ENCODE assay signal across 21 mouse cellular contexts in genomic region chr16:90642671-90643070, GRCm38 (mm10).
DNase-seq lines count a peak whose midpoint lies in the region; ATAC-seq lines count a peak whose summit lies in the region.
"Had no signal": no experiment of that assay in that cellular context is flagged by ENCODE, and none has a peak within 500 bp of the region (broad histone marks: within the 10 kb centered on the region; RNA-seq: fewer than 3 reads in every experiment).

No protein-coding gene starts in this region.

- H3K4me1 ChIP-seq in forebrain, embryonic 11.5 days (replicated peaks; ENCODE audit: control insufficient read depth, insufficient read depth, low read length), result no peaks in the 10 kb centered on the region
- H3K4me1 ChIP-seq in forebrain, embryonic 13.5 days, result no peaks in the 10 kb centered on the region
- H3K4me1 ChIP-seq in heart, embryonic 10.5 days, result peaks cover 4% of the 10 kb centered on the region; the same call in 1 of the 2 replicates
- no peaks in the 10 kb centered on the region for H3K4me1 ChIP-seq in embryonic facial prominence, embryonic 10.5 days
- H3K4me1 ChIP-seq: embryonic facial prominence, embryonic 12.5 days; forebrain, embryonic 12.5 days had no signal

- peak; percentile 39 for DNase-seq in forebrain, embryonic 11.5 days (ENCODE audit: low spot score)
- DNase-seq in heart, embryonic 10.5 days (ENCODE audit: low spot score), result peak; percentile 54
- DNase-seq in heart, postnatal 4 days, result no peak
- DNase-seq in ZHBTc4 (ENCODE audit: low read depth, low spot score), result peak; percentile 34
- peak; percentile 6 for DNase-seq in embryonic facial prominence, embryonic 10.5 days (ENCODE audit: low spot score)
- DNase-seq in adrenal gland, postnatal 36 days, result no peak
- DNase-seq: adrenal gland, adult 8-10 months; adrenal gland, postnatal 14 days; cerebellum, adult 11 months; cerebellum, adult 18-20 months; cerebellum, adult 8-10 months; cerebellum, adult 9-11 months; cerebellum, postnatal 14 days; cerebellum, postnatal 36 days; embryo, embryonic 11 days; forebrain, postnatal 0 days had no signal

- ATAC-seq in forebrain, embryonic 11.5 days (replicated peaks; ENCODE audit: low FRiP score), result no peak
- no peak for ATAC-seq in forebrain, embryonic 13.5 days
- ATAC-seq: activated CD4-positive, CD25-positive, alpha-beta regulatory T cell, adult 4 months; forebrain, embryonic 15.5 days; forebrain, postnatal 0 days had no signal

- WGBS in forebrain, embryonic 11.5 days, result 87% methylated on average over 6 of the region's 6 CpGs
- 84% methylated on average over 6 of the region's 6 CpGs for WGBS in forebrain, embryonic 13.5 days
- 88% methylated on average over 6 of the region's 6 CpGs for WGBS in heart, embryonic 10.5 days
- WGBS in embryonic facial prominence, embryonic 10.5 days, result 89% methylated on average over 6 of the region's 6 CpGs

- H3K9ac ChIP-seq in forebrain, embryonic 11.5 days (ENCODE audit: low read length), result no peak overlapping the region
- H3K9ac ChIP-seq in forebrain, embryonic 13.5 days, result no peak overlapping the region
- H3K9ac ChIP-seq: embryonic facial prominence, embryonic 12.5 days; forebrain, embryonic 12.5 days; forebrain, embryonic 15.5 days; forebrain, postnatal 0 days had no signal

- no peaks in the 10 kb centered on the region for H3K36me3 ChIP-seq in forebrain, embryonic 11.5 days (ENCODE audit: control insufficient read depth, insufficient read depth, low read length)
- H3K36me3 ChIP-seq in forebrain, embryonic 13.5 days (ENCODE audit: poor library complexity, severe bottlenecking), result no peaks in the 10 kb centered on the region
- H3K36me3 ChIP-seq in heart, embryonic 10.5 days, result no peaks in the 10 kb centered on the region
- no peaks in the 10 kb centered on the region for H3K36me3 ChIP-seq in embryonic facial prominence, embryonic 10.5 days (replicated peaks)
- H3K36me3 ChIP-seq: embryonic facial prominence, embryonic 12.5 days; forebrain, embryonic 12.5 days; forebrain, embryonic 15.5 days had no signal

- H3K27ac ChIP-seq in forebrain, embryonic 11.5 days (ENCODE audit: low read depth, low read length), result no peak overlapping the region
- H3K27ac ChIP-seq in forebrain, embryonic 13.5 days, result no peak overlapping the region
- H3K27ac ChIP-seq in heart, embryonic 10.5 days, result no peak overlapping the region
- H3K27ac ChIP-seq in embryonic facial prominence, embryonic 10.5 days (replicated peaks), result no peak overlapping the region
- H3K27ac ChIP-seq: embryonic facial prominence, embryonic 12.5 days; forebrain, embryonic 12.5 days; forebrain, embryonic 15.5 days had no signal

- no peaks in the 10 kb centered on the region for H3K9me3 ChIP-seq in forebrain, embryonic 11.5 days (ENCODE audit: control insufficient read depth, low read length)
- H3K9me3 ChIP-seq in forebrain, embryonic 13.5 days (replicated peaks), result no peaks in the 10 kb centered on the region
- no peaks in the 10 kb centered on the region for H3K9me3 ChIP-seq in heart, embryonic 10.5 days
- no peaks in the 10 kb centered on the region for H3K9me3 ChIP-seq in embryonic facial prominence, embryonic 10.5 days
- H3K9me3 ChIP-seq: embryonic facial prominence, embryonic 12.5 days; forebrain, embryonic 12.5 days; forebrain, embryonic 15.5 days had no signal

- no peak overlapping the region for H3K4me3 ChIP-seq in forebrain, embryonic 11.5 days (ENCODE audit: low read depth, low read length)
- no peak overlapping the region for H3K4me3 ChIP-seq in forebrain, embryonic 13.5 days
- no peak overlapping the region for H3K4me3 ChIP-seq in heart, embryonic 10.5 days
- no peak overlapping the region for H3K4me3 ChIP-seq in embryonic facial prominence, embryonic 10.5 days
- H3K4me3 ChIP-seq: embryonic facial prominence, embryonic 12.5 days; forebrain, embryonic 12.5 days; forebrain, embryonic 15.5 days had no signal

- H3K27me3 ChIP-seq in forebrain, embryonic 11.5 days (ENCODE audit: control insufficient read depth, insufficient read depth, low read length), result no peaks in the 10 kb centered on the region
- no peaks in the 10 kb centered on the region for H3K27me3 ChIP-seq in forebrain, embryonic 13.5 days
- no peaks in the 10 kb centered on the region for H3K27me3 ChIP-seq in heart, embryonic 10.5 days (ENCODE audit: insufficient read depth, poor library complexity, severe bottlenecking)
- H3K27me3 ChIP-seq in embryonic facial prominence, embryonic 10.5 days (replicated peaks; ENCODE audit: low read depth, poor library complexity, severe bottlenecking), result 0 out of 2 replicates have a peak, but pooled peaks cover 5% of the 10 kb centered on the region
- H3K27me3 ChIP-seq: embryonic facial prominence, embryonic 12.5 days; forebrain, embryonic 12.5 days; forebrain, embryonic 15.5 days had no signal

- no peak overlapping the region for H3K4me2 ChIP-seq in forebrain, embryonic 11.5 days (ENCODE audit: low read depth, low read length, severe bottlenecking)
- H3K4me2 ChIP-seq in forebrain, embryonic 13.5 days, result no peak overlapping the region
- H3K4me2 ChIP-seq: embryonic facial prominence, embryonic 12.5 days; forebrain, embryonic 12.5 days; forebrain, embryonic 15.5 days had no signal

Comparison
In these comparisons a context has a peak if more than half of its experiments do, and no peak if none do; other contexts are left out.
1. DNase-seq: peak in forebrain, embryonic 11.5 days (single experiment), heart, embryonic 10.5 days (single experiment), ZHBTc4 (single experiment) and embryonic facial prominence, embryonic 10.5 days (single experiment); none in heart, postnatal 4 days (single experiment) and adrenal gland, postnatal 36 days (0 of 2).